Mouse (Mus musculus): ENCODE measurements around the gene Gng4. TPM values are rescaled to one million over a fixed set of nuclear protein-coding genes. Genes with fewer than 3 reads are reported as not detected.
A peak's percentile ranks its signal among the peaks of the same experiment; 100 is the strongest.
"Not testable (repeated sequence)": the region's sequence is repeated elsewhere in the genome, so short reads cannot be mapped to it uniquely, and the experiment has no call there.

Gng4 gene
- polyA plus RNA-seq, 1 experiment from 2014 or later = 4.5 TPM

- Histone ChIP-seq H3K9me3 (no peaks in the 10 kb centered on the region), H3K4me2 (replicated peaks) (peak overlapping the region; percentile 88), H3K4me3 (peak overlapping the region; percentile 61), H3K4me1 (no peaks in the 10 kb centered on the region), H3K9ac (no peak overlapping the region), H3K36me3 (no peaks in the 10 kb centered on the region), H3K27me3 (peaks cover 41% of the 10 kb centered on the region), H3K27ac (no peak overlapping the region)
- ATAC-seq (ENCODE audit: insufficient number of reproducible peaks, insufficient read depth, low FRiP score, low TSS enrichment) = no peak
- 1% methylated on average over 30 of the region's 30 CpGs for WGBS
These were observed 1.3 kb downstream of the Gng4 start for GRCm38 (mm10) chr13:13784981-13785783.

- Histone ChIP-seq H3K27me3 (peaks cover 41% of the 10 kb centered on the region), H3K4me2 (replicated peaks) (no peak overlapping the region), H3K27ac (no peak overlapping the region), H3K4me3 (no peak overlapping the region), H3K9ac (no peak overlapping the region), H3K4me1 (no peaks in the 10 kb centered on the region), H3K9me3 (no peaks in the 10 kb centered on the region), H3K36me3 (no peaks in the 10 kb centered on the region)
- ATAC-seq (ENCODE audit: insufficient number of reproducible peaks, insufficient read depth, low FRiP score, low TSS enrichment) = no peak
- 80% methylated on average over 6 of the region's 6 CpGs for WGBS
These were observed 3.1 kb downstream of the Gng4 start for GRCm38 (mm10) chr13:13786971-13787370.

- Histone ChIP-seq H3K27me3 (peaks cover 37% of the 10 kb centered on the region), H3K27ac (no peak overlapping the region), H3K4me1 (no peaks in the 10 kb centered on the region)
These were observed 4.2 kb downstream of the Gng4 start for GRCm38 (mm10) chr13:13788070-13788469.

GRCm38 (mm10) chr13:13791981-13792380, 8.1 kb downstream of the Gng4 start:
- no peaks in the 10 kb centered on the region for H3K9me3 ChIP-seq
- ATAC-seq (ENCODE audit: insufficient number of reproducible peaks, insufficient read depth, low FRiP score, low TSS enrichment) = no peak

More at GRCm38 (mm10) chr13:13788070-13788469, 4.2 kb downstream of the Gng4 start:
- Histone ChIP-seq H3K9ac (no peak overlapping the region), H3K4me2 (replicated peaks) (no peak overlapping the region), H3K36me3 (no peaks in the 10 kb centered on the region), H3K9me3 (no peaks in the 10 kb centered on the region), H3K4me3 (no peak overlapping the region)
- 86% methylated on average over 4 of the region's 4 CpGs for WGBS
- ATAC-seq (ENCODE audit: insufficient number of reproducible peaks, insufficient read depth, low FRiP score, low TSS enrichment) = no peak

GRCm38 (mm10) chr13:13795166-13795832, 11.4 kb downstream of the Gng4 start:
- Histone ChIP-seq H3K4me1 (no peaks in the 10 kb centered on the region), H3K36me3 (no peaks in the 10 kb centered on the region), H3K9ac (no peak overlapping the region), H3K4me3 (no peak overlapping the region), H3K27me3 (no peaks in the 10 kb centered on the region), H3K4me2 (replicated peaks) (no peak overlapping the region), H3K27ac (no peak overlapping the region), H3K9me3 (no peaks in the 10 kb centered on the region)
- 31% methylated on average over 5 of the region's 5 CpGs for WGBS
- no peak for ATAC-seq (ENCODE audit: insufficient number of reproducible peaks, insufficient read depth, low FRiP score, low TSS enrichment)

More at GRCm38 (mm10) chr13:13791981-13792380, 8.1 kb downstream of the Gng4 start:
- Histone ChIP-seq H3K4me1 (no peaks in the 10 kb centered on the region), H3K4me3 (no peak overlapping the region), H3K36me3 (no peaks in the 10 kb centered on the region), H3K4me2 (replicated peaks) (no peak overlapping the region), H3K27ac (no peak overlapping the region), H3K27me3 (peaks cover 3% of the 10 kb centered on the region; the same call in 1 of the 2 replicates), H3K9ac (no peak overlapping the region)
- 97% methylated on average over 3 of the region's 3 CpGs for WGBS

GRCm38 (mm10) chr13:13796082-13796481, 12.2 kb downstream of the Gng4 start:
- WGBS = 87% methylated on average over 1 of the region's 1 CpGs
- Histone ChIP-seq H3K9me3 (no peaks in the 10 kb centered on the region), H3K9ac (no peak overlapping the region), H3K4me3 (no peak overlapping the region), H3K27me3 (no peaks in the 10 kb centered on the region), H3K4me1 (no peaks in the 10 kb centered on the region), H3K27ac (no peak overlapping the region), H3K4me2 (replicated peaks) (no peak overlapping the region), H3K36me3 (no peaks in the 10 kb centered on the region)
- ATAC-seq (ENCODE audit: insufficient number of reproducible peaks, insufficient read depth, low FRiP score, low TSS enrichment) = no peak

GRCm38 (mm10) chr13:13797816-13798215, 14.0 kb downstream of the Gng4 start:
- H3K9ac ChIP-seq; H3K4me2 ChIP-seq (replicated peaks); H3K9me3 ChIP-seq; ATAC-seq (ENCODE audit: insufficient number of reproducible peaks, insufficient read depth, low FRiP score, low TSS enrichment); H3K36me3 ChIP-seq; H3K4me3 ChIP-seq; H3K27ac ChIP-seq; H3K27me3 ChIP-seq; H3K4me1 ChIP-seq: not testable (repeated sequence)
- WGBS = 90% methylated on average over 12 of the region's 12 CpGs

- no peak for ATAC-seq (ENCODE audit: insufficient number of reproducible peaks, insufficient read depth, low FRiP score, low TSS enrichment)
- H3K9me3 ChIP-seq = no peaks in the 10 kb centered on the region
- 83% methylated on average over 8 of the region's 8 CpGs for WGBS
- H3K4me2 ChIP-seq (replicated peaks) = no peak overlapping the region
- H3K4me1 ChIP-seq = no peaks in the 10 kb centered on the region
- H3K27ac ChIP-seq = no peak overlapping the region
- no peaks in the 10 kb centered on the region for H3K36me3 ChIP-seq
- no peak overlapping the region for H3K4me3 ChIP-seq
- no peak overlapping the region for H3K9ac ChIP-seq
- no peaks in the 10 kb centered on the region for H3K27me3 ChIP-seq
These were observed 14.9 kb downstream of the Gng4 start for GRCm38 (mm10) chr13:13798775-13799174.

GRCm38 (mm10) chr13:13808337-13809132, 24.7 kb downstream of the Gng4 start:
- H3K4me2 ChIP-seq (replicated peaks) = no peak overlapping the region
- H3K36me3 ChIP-seq = no peaks in the 10 kb centered on the region
- no peaks in the 10 kb centered on the region for H3K27me3 ChIP-seq
- no peaks in the 10 kb centered on the region for H3K4me1 ChIP-seq
- no peak overlapping the region for H3K27ac ChIP-seq
- 0 out of 2 replicates have a peak, but pooled peaks have one; percentile 41 for ATAC-seq (ENCODE audit: insufficient number of reproducible peaks, insufficient read depth, low FRiP score, low TSS enrichment)
- no peaks in the 10 kb centered on the region for H3K9me3 ChIP-seq
- 38% methylated on average over 11 of the region's 11 CpGs for WGBS
- no peak overlapping the region for H3K9ac ChIP-seq
- H3K4me3 ChIP-seq = no peak overlapping the region

GRCm38 (mm10) chr13:13810885-13811284, 27.0 kb downstream of the Gng4 start:
- Histone ChIP-seq H3K9ac (no peak overlapping the region), H3K4me2 (replicated peaks) (no peak overlapping the region), H3K4me1 (no peaks in the 10 kb centered on the region), H3K4me3 (no peak overlapping the region), H3K36me3 (no peaks in the 10 kb centered on the region), H3K27me3 (no peaks in the 10 kb centered on the region), H3K27ac (no peak overlapping the region), H3K9me3 (no peaks in the 10 kb centered on the region)
- no peak for ATAC-seq (ENCODE audit: insufficient number of reproducible peaks, insufficient read depth, low FRiP score, low TSS enrichment)
- WGBS = 84% methylated on average over 7 of the region's 7 CpGs

- no peak overlapping the region for H3K9ac ChIP-seq
- no peaks in the 10 kb centered on the region for H3K27me3 ChIP-seq
- no peaks in the 10 kb centered on the region for H3K9me3 ChIP-seq
- H3K36me3 ChIP-seq = no peaks in the 10 kb centered on the region
- WGBS = 83% methylated on average over 3 of the region's 3 CpGs
- no peak for ATAC-seq (ENCODE audit: insufficient number of reproducible peaks, insufficient read depth, low FRiP score, low TSS enrichment)
- no peak overlapping the region for H3K4me3 ChIP-seq
- no peak overlapping the region for H3K27ac ChIP-seq
- no peaks in the 10 kb centered on the region for H3K4me1 ChIP-seq
- H3K4me2 ChIP-seq (replicated peaks) = no peak overlapping the region
These were observed 34.8 kb downstream of the Gng4 start for GRCm38 (mm10) chr13:13818696-13819095.
